Mouse (Mus musculus) liver, postnatal 0 days (tissue): ENCODE data around the gene Sass6.

Experiments
- CTCF ChIP-seq: sonication (generic); IDR thresholded peaks from 2 replicates; pipeline ENCODE4 v1.5.1; 2016; ENCODE audit warnings: antibody characterized with exemption, low read depth
- EP300 ChIP-seq: IDR thresholded peaks from 2 replicates; pipeline ENCODE4 v1.6.1; 2016; ENCODE audit warnings: antibody characterized with exemption, low read depth, mild to moderate bottlenecking

- TF ChIP-seq CTCF (peak; percentile 66), EP300 (no peak)
Observed at GRCm38 (mm10) chr3:116577286-116577685, 17.5 kb upstream of the Sass6 start.
